Mouse (Mus musculus) forebrain, embryonic 10.5 days (tissue): ENCODE measurements around the gene A930004D18Rik. TPM values are rescaled to one million over a fixed set of nuclear protein-coding genes. Genes with fewer than 3 reads are reported as not detected.

Experiments
- DNase-seq: peaks from one replicate; pipeline ENCODE4 v3.0.0-alpha.2; 2017; ENCODE audit warnings: low spot score; ENCODE audit errors: extremely low spot score
- H3K27ac ChIP-seq: fragments of 300-500 bp; sonication (generic); 2 replicates; pipeline ENCODE4 v1.5.1; 2016; ENCODE audit warnings: mild to moderate bottlenecking
- H3K27me3 ChIP-seq: fragments of 300-500 bp; sonication (generic); 2 replicates; pipeline ENCODE4 v1.6.1; 2016; ENCODE audit warnings: mild to moderate bottlenecking; ENCODE audit not compliant: poor library complexity, severe bottlenecking
- H3K36me3 ChIP-seq: fragments of 300-500 bp; sonication (generic); replicated peaks from 2 replicates; pipeline ENCODE4 v1.6.1; 2016; ENCODE audit warnings: mild to moderate bottlenecking, moderate library complexity
- H3K4me1 ChIP-seq: fragments of 300-500 bp; sonication (generic); 2 replicates; pipeline ENCODE4 v1.6.1; 2016
- H3K4me3 ChIP-seq: fragments of 300-500 bp; sonication (generic); 2 replicates; pipeline ENCODE4 v1.5.1; 2016; ENCODE audit warnings: mild to moderate bottlenecking, moderate library complexity
- H3K9me3 ChIP-seq: fragments of 300-500 bp; sonication (generic); 2 replicates; pipeline ENCODE4 v1.6.1; 2016; ENCODE audit warnings: mild to moderate bottlenecking, moderate library complexity
- WGBS: fragments of 180-500 bp; shearing (Covaris S2); methylation state at CpG from one replicate; pipeline ENCODE4 v1.1.7; 2016; 5-methylcytosine and 5-hydroxymethylcytosine counted together
- polyA plus RNA-seq: library from polyadenylated mRNA; unstranded; fragments of >200 nt; fragmentation: Nextera tagmentation; extraction: Ambion mirVana; gene quantifications from 2 replicates; pipeline ENCODE4 v1.2.1, GENCODE M21; 2016

The A930004D18Rik gene
- polyA plus RNA-seq, 1 experiment from 2014 or later, result 17.9 TPM

DNA sequence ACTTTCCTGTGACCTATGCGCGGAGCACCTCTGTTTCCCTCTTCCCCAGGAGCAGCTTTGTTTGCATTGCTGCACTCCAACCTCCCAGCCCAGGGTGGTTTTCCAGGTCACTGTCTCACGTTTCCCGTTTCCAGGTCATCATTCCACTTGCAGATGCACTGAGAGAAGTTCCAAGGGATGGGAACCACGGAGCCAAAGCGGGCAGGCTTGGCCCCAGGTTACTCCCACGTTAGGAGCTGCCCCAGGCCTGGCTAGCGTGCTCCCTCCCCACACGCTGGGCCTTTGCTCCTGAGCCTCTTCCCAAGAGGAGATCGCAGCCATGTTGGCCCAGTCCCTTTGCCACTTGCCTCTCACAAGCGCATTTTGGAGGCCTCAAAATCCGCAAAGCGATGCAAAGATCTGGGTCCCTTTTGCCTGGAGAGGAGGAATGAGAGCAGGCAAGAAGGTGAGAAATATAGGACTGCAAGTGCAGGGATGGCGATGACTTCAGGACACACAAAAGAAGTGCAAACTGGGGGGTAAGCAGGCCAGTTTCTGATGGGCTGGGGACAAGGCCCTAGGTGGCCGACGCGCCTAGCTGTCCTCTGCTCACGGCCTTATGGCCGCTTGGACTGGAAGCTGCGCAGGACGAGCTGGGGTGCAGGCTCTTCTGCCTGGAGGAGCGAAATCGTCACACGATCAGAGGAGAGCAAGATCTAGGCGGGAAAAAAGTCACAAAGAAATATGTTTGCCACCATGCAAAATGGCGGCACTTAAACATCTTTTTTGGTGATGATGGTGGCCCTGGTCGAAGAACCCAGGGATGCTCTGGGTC is 3.0 kb upstream of the A930004D18Rik start:
- H3K4me3 ChIP-seq, result peak overlapping the region; percentile 93
- H3K4me1 ChIP-seq, result peaks cover 86% of the 10 kb centered on the region
- peak; percentile 63 for DNase-seq
- H3K27ac ChIP-seq, result peak overlapping the region; percentile 99
- 4% methylated on average over 27 of the region's 27 CpGs for WGBS
- no peaks in the 10 kb centered on the region for H3K27me3 ChIP-seq
- H3K36me3 ChIP-seq, result peaks cover 9% of the 10 kb centered on the region
- no peaks in the 10 kb centered on the region for H3K9me3 ChIP-seq

DNA sequence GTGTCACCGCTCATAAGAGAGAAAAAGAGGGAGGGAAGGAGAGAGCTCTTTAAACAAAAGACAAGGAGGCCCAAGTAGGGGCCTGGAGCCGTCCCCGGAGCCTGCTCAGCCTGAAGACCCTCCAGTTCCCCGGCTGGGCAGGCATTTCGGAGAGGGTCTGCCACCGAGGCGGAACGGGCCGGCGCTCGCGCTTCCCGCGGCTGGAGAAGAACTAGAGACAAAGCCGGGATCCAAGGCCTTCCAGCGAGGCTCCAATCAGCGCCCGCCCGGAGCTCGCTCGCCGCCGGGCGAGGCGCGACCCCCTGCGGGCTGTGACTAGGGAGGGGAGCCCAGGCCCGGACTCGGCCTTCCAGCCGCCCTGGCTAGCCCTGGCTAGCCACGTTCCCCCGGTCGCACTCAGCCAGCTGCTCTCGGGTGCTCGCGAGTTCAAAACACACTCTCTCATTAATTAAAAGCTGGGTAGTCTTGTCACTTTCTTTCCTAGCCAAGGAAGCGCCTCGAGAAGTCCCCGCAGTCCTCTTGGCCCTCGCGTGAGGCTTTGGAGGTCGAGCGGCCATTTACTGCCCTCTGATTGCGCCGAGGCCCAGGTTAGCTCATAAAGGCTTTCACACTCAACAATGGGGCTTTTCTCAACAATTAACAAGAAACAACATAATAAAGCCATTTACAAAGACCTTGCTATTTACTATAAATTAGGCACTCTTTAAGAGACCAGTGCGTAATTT is 2.2 kb upstream of the A930004D18Rik start:
- WGBS, result under 1% methylated on average over 46 of the region's 46 CpGs
- H3K4me1 ChIP-seq, result peaks cover 95% of the 10 kb centered on the region
- H3K4me3 ChIP-seq, result peak overlapping the region; percentile 93

DNA sequence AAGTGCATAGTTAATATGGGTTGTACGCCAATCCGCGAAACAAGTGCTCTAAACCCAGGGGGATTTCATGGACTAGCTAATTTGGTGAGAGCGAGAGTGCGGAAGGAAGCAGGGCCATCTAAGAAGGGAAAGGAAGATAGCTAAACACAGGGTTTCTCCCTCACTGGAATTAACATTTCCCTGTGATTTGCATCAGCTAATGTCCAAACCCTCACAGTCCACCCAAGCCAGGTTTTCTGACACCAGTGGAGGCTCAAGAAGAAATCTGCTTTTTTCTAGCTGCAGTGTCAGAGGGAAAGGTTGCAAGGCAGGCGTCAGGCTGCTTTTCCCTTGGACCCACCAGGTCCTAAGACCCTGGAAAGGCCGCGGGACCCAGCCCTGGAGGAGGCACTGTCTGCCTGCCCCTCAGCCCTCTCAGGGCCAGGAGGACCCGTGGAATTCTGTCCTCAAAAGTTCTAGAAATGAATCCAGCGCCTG is 1.4 kb upstream of the A930004D18Rik start:
- Histone ChIP-seq H3K27ac (peak overlapping the region; percentile 99), H3K4me1 (peaks cover 96% of the 10 kb centered on the region), H3K9me3 (no peaks in the 10 kb centered on the region), H3K36me3 (0 out of 2 replicates have a peak, but pooled peaks cover 7% of the 10 kb centered on the region), H3K27me3 (no peaks in the 10 kb centered on the region), H3K4me3 (peak overlapping the region; percentile 93)
- DNase-seq, result peak; percentile 46
- 12% methylated on average over 10 of the region's 10 CpGs for WGBS

More for the DNA sequence above, 2.2 kb upstream of the A930004D18Rik start:
- DNase-seq, result peak; percentile 78
- Histone ChIP-seq H3K27ac (peak overlapping the region; percentile 99), H3K9me3 (no peaks in the 10 kb centered on the region), H3K27me3 (no peaks in the 10 kb centered on the region), H3K36me3 (0 out of 2 replicates have a peak, but pooled peaks cover 7% of the 10 kb centered on the region)

DNA sequence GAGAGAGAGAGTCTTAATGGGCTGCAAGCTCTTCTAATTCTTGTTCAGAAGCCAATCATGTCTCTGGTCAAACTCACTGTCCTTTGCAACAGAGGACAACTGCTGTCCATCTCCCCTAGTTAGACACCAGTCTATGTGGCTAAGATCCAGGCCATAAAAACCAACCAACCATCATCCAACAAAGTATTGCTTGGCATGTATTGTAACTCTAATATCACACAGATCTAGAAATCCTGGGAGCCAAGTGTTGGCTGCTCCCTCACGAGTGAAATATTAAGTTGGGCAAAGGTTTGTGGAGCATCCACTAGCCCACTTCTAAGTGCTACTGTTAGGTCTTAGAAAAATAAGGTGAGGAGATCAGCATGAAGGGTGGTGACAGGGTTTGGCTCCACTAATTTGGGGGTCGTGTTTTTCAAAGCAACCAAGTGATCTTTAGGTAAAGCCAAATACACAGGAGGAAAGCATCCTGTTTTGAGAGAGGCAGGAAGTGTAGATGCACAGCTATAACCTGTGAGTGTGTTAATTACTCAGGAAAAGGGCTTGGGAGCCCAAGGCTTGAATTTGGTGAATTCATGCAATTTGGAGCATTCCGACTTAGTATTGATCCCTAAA is 710 bp upstream of the A930004D18Rik start:
- Histone ChIP-seq H3K4me1 (peaks cover 98% of the 10 kb centered on the region), H3K4me3 (peak overlapping the region; percentile 93; the same call in 1 of the 2 replicates), H3K9me3 (no peaks in the 10 kb centered on the region), H3K27ac (peak overlapping the region; percentile 99), H3K36me3 (0 out of 2 replicates have a peak, but pooled peaks cover 7% of the 10 kb centered on the region), H3K27me3 (no peaks in the 10 kb centered on the region)
- 48% methylated on average over 3 of the region's 3 CpGs for WGBS
- DNase-seq, result no peak

DNA sequence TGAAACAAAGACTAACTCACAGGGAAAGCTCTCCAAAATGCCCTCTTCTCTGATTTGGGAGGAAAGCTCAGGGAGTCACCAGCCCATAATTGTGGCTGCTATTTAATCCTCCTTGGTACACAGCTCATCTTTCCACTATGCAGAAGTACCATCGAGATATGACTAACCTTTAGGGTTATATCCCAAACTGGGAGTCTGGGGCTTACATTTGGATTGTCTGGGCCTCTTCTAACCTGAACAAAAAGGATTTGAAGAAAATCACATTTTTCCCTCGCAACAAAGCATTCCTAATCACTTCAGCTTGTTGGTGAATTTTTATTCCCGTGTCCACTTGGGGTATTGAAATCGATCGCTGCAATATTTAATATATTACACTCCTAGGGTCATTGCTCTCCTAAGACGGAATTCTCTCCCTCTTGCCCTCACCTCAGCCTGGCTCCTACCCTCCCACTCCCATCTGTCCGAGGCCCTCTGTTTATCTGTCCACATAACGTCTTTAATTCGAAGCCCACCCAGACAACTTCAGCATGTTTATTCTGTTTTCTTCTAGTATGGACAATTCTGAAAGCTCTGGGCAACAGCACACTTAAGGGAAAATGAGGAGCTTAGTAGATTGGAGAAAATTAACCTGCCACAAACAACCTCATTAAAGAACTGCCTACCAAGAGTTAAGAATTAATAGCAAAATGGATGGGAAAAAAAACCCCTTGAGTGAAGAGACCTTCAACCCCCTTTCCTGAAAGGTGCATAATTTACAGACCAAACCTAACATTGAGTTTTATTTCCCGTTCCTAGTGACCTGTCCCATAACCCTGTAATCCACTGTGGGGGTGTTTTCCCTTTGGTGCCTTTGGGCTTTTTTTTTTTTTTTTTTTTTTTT is 2.9 kb downstream of the A930004D18Rik start:
- Histone ChIP-seq H3K9me3 (no peaks in the 10 kb centered on the region), H3K4me3 (peak overlapping the region; percentile 80; the same call in 1 of the 2 replicates), H3K27ac (peak overlapping the region; percentile 100), H3K4me1 (peaks cover 97% of the 10 kb centered on the region), H3K36me3 (no peaks in the 10 kb centered on the region), H3K27me3 (no peaks in the 10 kb centered on the region)
- DNase-seq, result no peak
- 36% methylated on average over 10 of the region's 10 CpGs for WGBS

DNA sequence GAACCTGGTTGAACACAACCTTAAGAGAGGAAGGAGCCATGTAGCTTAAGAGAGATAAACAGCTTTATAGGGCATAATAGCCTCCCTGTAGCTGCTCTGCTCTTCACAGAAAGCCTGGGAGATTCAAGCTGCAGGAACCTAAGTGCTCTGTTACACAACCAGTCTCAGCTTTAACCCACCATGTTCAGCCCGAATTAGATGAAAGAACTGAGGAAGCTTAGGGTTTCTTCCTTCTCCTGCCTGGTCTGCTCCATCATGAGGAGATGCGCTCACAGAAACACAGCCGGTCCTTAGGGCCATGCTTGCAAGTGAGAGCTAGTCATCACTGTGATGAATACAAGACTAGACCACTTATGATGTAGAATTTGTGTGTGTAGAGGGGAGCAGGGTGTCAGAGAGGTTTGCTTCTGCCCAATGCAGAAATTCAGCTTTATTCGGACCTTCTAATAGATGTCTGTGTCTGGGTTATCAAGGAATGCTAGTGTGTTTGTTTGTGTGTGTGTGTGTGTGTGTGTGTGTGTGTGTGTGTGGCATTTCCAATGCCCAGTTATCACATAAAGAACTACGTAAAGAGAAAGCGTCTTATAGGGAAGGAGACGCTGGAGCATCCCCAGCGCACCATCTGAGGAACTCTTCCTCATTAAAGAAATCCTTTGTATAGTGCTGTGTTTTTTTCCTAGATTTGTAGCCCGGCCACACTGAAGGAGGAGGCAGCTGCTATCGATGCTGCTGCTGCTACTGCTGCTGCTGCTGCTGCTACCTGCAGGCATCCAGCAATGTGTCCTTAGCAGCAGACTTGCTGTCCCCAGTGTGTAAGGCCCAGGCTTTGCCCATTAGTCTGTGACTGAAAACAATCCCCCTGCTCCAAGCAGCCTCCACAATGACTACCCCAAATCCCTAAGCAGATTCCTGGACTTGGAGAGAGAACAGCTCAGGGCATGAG is 4.1 kb downstream of the A930004D18Rik start:
- peak; percentile 36 for DNase-seq
- H3K9me3 ChIP-seq, result no peaks in the 10 kb centered on the region
- 28% methylated on average over 10 of the region's 10 CpGs for WGBS
- H3K4me1 ChIP-seq, result peaks cover 95% of the 10 kb centered on the region
- no peaks in the 10 kb centered on the region for H3K36me3 ChIP-seq
- H3K27me3 ChIP-seq, result no peaks in the 10 kb centered on the region
- H3K27ac ChIP-seq, result peak overlapping the region; percentile 100
- peak overlapping the region; percentile 80 for H3K4me3 ChIP-seq

DNA sequence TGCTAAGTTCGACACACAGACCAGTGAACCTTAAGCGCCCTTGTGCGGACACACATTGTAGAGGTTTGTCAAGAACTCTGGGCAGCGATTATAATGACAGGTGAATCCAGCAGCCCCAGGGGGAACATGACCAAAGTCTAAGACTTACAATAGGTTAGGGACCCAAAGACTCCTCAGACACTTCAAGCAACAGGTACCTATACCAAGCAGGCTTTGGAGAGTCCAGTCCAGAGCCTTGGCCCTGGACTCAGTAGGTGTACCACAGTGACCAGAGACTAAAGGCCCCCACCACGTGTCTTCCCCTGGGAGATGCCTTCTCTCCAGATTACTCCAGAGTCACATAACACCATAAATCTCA is 5.0 kb downstream of the A930004D18Rik start:
- peak overlapping the region; percentile 100 for H3K27ac ChIP-seq
- WGBS, result 18% methylated on average over 5 of the region's 5 CpGs
- no peaks in the 10 kb centered on the region for H3K36me3 ChIP-seq
- no peaks in the 10 kb centered on the region for H3K27me3 ChIP-seq
- no peak for DNase-seq
- H3K9me3 ChIP-seq, result no peaks in the 10 kb centered on the region
- H3K4me1 ChIP-seq, result peaks cover 93% of the 10 kb centered on the region
- H3K4me3 ChIP-seq, result peak overlapping the region; percentile 80

DNA sequence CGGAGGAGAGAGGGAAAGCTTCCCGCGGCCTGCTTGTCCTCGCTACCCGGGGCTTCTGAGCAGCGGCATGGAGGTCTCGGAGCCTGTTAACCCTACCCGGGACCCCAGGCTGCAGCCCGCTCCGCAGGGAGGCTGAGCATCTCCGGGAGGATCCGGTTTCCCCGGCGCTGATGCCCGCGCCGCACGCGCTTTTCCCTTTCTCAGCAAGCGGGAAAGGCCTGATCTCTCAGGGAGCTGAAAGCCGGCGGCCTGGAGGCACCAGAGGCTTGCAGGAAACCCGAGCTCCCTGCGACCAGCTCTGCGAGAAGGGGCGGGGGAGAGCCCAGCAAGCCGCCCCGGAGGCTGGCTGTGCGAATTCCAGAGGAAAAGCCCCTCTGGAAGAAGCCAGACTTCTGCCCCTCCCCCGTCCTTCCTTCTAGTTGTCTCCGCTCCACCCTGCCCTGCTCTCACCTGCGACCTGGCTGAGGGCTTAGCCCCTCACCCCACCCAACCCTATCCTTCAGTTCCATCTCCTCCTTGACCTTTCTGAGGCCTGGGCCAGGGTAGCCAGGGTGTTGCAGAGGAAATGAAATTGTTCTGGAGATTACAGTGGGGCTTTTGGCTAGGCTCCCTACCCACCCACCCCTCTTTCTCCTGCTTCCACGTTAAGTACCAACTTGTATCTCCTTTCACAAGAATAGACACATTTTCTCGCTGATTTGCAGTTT is 5.6 kb downstream of the A930004D18Rik start:
- H3K27ac ChIP-seq, result peak overlapping the region; percentile 100
- H3K36me3 ChIP-seq, result no peaks in the 10 kb centered on the region
- no peaks in the 10 kb centered on the region for H3K27me3 ChIP-seq
- peaks cover 93% of the 10 kb centered on the region for H3K4me1 ChIP-seq
- peak overlapping the region; percentile 80 for H3K4me3 ChIP-seq
- under 1% methylated on average over 34 of the region's 34 CpGs for WGBS
- no peaks in the 10 kb centered on the region for H3K9me3 ChIP-seq
- peak; percentile 84 for DNase-seq

DNA sequence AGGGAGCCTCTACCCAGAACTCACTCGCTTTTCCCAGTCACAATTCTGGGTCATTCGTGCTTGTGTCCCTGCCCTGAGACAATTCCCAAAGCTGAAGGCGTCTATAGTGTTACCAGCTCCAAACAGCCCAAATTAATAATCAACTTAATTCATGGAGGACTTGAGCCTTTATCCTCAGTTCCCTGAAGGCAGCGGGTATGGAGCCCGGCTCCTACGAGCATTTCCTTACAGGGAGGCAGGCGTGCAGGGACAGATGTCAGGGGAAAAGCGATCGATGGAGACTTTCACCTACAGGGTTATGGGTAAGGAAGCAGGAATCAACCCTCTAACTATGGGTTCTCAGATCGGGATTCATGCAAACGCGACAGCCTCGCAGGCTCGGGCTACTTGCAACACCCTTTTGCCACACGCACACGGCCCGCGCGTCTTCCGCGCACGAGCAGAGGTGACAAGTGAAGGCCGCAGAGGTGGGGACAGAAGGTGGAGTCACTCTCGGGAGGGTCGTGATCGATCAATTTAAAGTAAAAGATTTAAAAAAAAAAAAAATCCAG is 6.2 kb downstream of the A930004D18Rik start:
- DNase-seq, result peak; percentile 61
- no peaks in the 10 kb centered on the region for H3K27me3 ChIP-seq
- H3K4me1 ChIP-seq, result peaks cover 94% of the 10 kb centered on the region
- under 1% methylated on average over 26 of the region's 26 CpGs for WGBS
- H3K36me3 ChIP-seq, result no peaks in the 10 kb centered on the region
- H3K27ac ChIP-seq, result peak overlapping the region; percentile 100
- H3K4me3 ChIP-seq, result peak overlapping the region; percentile 80
- no peaks in the 10 kb centered on the region for H3K9me3 ChIP-seq

DNA sequence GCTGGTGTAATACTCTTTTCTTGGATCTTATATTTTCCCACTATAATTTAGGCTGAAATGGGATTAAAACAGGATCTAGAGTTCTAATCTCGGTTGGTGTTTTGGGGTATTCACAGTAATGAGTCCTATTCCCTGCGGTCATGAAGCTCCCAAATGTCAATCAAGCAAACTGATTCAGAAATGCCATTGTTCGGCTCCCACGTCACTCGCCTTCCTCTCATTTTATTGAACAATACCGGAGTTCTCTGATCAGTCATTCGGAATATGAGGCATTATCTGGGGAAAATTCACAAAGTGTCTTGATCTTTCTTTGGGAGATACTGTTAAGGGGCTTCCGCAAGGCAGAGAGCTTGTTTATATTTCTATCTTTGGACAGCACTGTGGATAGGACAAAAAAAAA is 7.0 kb downstream of the A930004D18Rik start:
- Histone ChIP-seq H3K4me1 (peaks cover 96% of the 10 kb centered on the region), H3K9me3 (no peaks in the 10 kb centered on the region), H3K27me3 (no peaks in the 10 kb centered on the region), H3K27ac (peak overlapping the region; percentile 100), H3K36me3 (no peaks in the 10 kb centered on the region), H3K4me3 (peak overlapping the region; percentile 80)
- 5% methylated on average over 8 of the region's 8 CpGs for WGBS
- DNase-seq, result peak; percentile 67
